Mouse (Mus musculus) layer of hippocampus, postnatal 10 days (tissue): ENCODE data around the gene Rplp1. TPM values are rescaled to one million over a fixed set of nuclear protein-coding genes. Genes with fewer than 3 reads are reported as not detected.
A peak's percentile ranks its signal among the peaks of the same experiment; 100 is the strongest.

Experiments
- DNase-seq, 2 experiments: peaks; one replicate each; pipeline ENCODE4 v3.0.0; 2021; ENCODE audit warnings: low spot score in 2 of 2
- long read RNA-seq: library from polyadenylated mRNA; stranded (forward); transcript quantifications from one replicate; pipeline ENCODE4 v2.0.0, GENCODE M21; 2023
- total RNA-seq, 2 experiments: library from RNA; stranded (reverse); gene quantifications; 2 replicates each; pipeline ENCODE4 v1.2.3; 2021

Gene Rplp1
- 1,000 to 10,000 TPM; 1,537 to 1,633 TPM for total RNA-seq
- long read RNA-seq, transcript Rplp1-201 (3 exons, 499 nt) = major isoform, 325 of 346 reads
- long read RNA-seq, partial matches to known transcripts = 18 of 346 reads
- long read RNA-seq, other reads (novel, unspliced or antisense) = 3 of 346 reads

GRCm38 (mm10) chr9:61914203-61914916, at the start of gene Rplp1:
Gene Rplp1 (minus strand): TSS chr9:61914542.
- DNase-seq = peak; percentile 92 to 96

- DNase-seq = no peak
Measured at GRCm38 (mm10) chr9:61963356-61963755, 49.0 kb upstream of the Rplp1 start.

GRCm38 (mm10) chr9:61961181-61961580, 46.8 kb upstream of the Rplp1 start:
- DNase-seq = no peak

- no peak for DNase-seq
Measured at GRCm38 (mm10) chr9:61960753-61961152, 46.4 kb upstream of the Rplp1 start.

- DNase-seq = no peak
Measured at GRCm38 (mm10) chr9:61959921-61960569, 45.7 kb upstream of the Rplp1 start.

GRCm38 (mm10) chr9:61954707-61955106, 40.4 kb upstream of the Rplp1 start:
- no peak for DNase-seq

- no peak for DNase-seq
Measured at GRCm38 (mm10) chr9:61952241-61952640, 37.9 kb upstream of the Rplp1 start.

GRCm38 (mm10) chr9:61947402-61948346, 33.3 kb upstream of the Rplp1 start:
- peak; percentile 79 to 85 for DNase-seq

- peak; percentile 96 to 98 for DNase-seq
Measured at GRCm38 (mm10) chr9:61946623-61947401, 32.5 kb upstream of the Rplp1 start, which contains the start of gene Kif23. Gene Kif23 (minus strand): TSS chr9:61946774.

- no peak for DNase-seq
Measured at GRCm38 (mm10) chr9:61945973-61946611, 31.8 kb upstream of the Rplp1 start.

GRCm38 (mm10) chr9:61941054-61941453, 26.7 kb upstream of the Rplp1 start:
- DNase-seq = no peak

- no peak for DNase-seq
Measured at GRCm38 (mm10) chr9:61933333-61933732, 19.0 kb upstream of the Rplp1 start.

- DNase-seq = no peak
Measured at GRCm38 (mm10) chr9:61932009-61932408, 17.7 kb upstream of the Rplp1 start.

- DNase-seq = no peak
Measured at GRCm38 (mm10) chr9:61925086-61925660, 10.8 kb upstream of the Rplp1 start.

GRCm38 (mm10) chr9:61920331-61920730, 6.0 kb upstream of the Rplp1 start:
- no peak for DNase-seq

GRCm38 (mm10) chr9:61919464-61919863, 5.1 kb upstream of the Rplp1 start:
- no peak for DNase-seq

GRCm38 (mm10) chr9:61917436-61917835, 3.1 kb upstream of the Rplp1 start:
- DNase-seq = no peak

- DNase-seq = no peak
Measured at GRCm38 (mm10) chr9:61916986-61917385, 2.6 kb upstream of the Rplp1 start.

- no peak for DNase-seq
Measured at GRCm38 (mm10) chr9:61915393-61916005, 1.2 kb upstream of the Rplp1 start.
